Mouse (Mus musculus) intestine, postnatal 0 days (tissue): ENCODE results near the gene Gpr157. TPM values are rescaled to one million over a fixed set of nuclear protein-coding genes. Genes with fewer than 3 reads are reported as not detected.
A peak's percentile ranks its signal among the peaks of the same experiment; 100 is the strongest.

Experiments used
- ATAC-seq: fragments of 200-750 bp; cut with Nextera tagmentation; 2 replicates; pipeline ENCODE4 v1.8.0; 2017; ENCODE audit warnings: mild to moderate bottlenecking, moderate TSS enrichment, moderate library complexity
- H3K27ac ChIP-seq: fragments of 300-500 bp; sonication (generic); 2 replicates; pipeline ENCODE4 v1.5.1; 2014; ENCODE audit warnings: mild to moderate bottlenecking, low read depth, low read length, moderate library complexity
- H3K27me3 ChIP-seq: fragments of 300-500 bp; sonication (generic); replicated peaks from 2 replicates; pipeline ENCODE4 v1.6.1; 2014; ENCODE audit warnings: low read length, mixed read lengths; ENCODE audit not compliant: control insufficient read depth, insufficient read depth
- H3K36me3 ChIP-seq: fragments of 300-500 bp; sonication (generic); 2 replicates; pipeline ENCODE4 v1.6.1; 2014; ENCODE audit warnings: mild to moderate bottlenecking, moderate library complexity; ENCODE audit not compliant: control insufficient read depth, insufficient read depth
- H3K4me1 ChIP-seq: fragments of 300-500 bp; sonication (generic); replicated peaks from 2 replicates; pipeline ENCODE4 v1.6.1; 2014; ENCODE audit warnings: antibody characterized with exemption, low read length, mixed read lengths; ENCODE audit not compliant: control insufficient read depth, insufficient read depth
- H3K4me2 ChIP-seq: fragments of 300-500 bp; sonication (generic); replicated peaks from 2 replicates; pipeline ENCODE4 v1.6.1; 2014; ENCODE audit warnings: low read depth, mild to moderate bottlenecking, moderate library complexity
- H3K4me3 ChIP-seq: fragments of 300-500 bp; sonication (generic); 2 replicates; pipeline ENCODE4 v1.5.1; 2014; ENCODE audit warnings: low read depth, low read length
- H3K9ac ChIP-seq: fragments of 300-500 bp; sonication (generic); 2 replicates; pipeline ENCODE4 v1.6.1; 2014; ENCODE audit warnings: mild to moderate bottlenecking, low read depth, low read length
- H3K9me3 ChIP-seq: fragments of 300-500 bp; sonication (generic); 2 replicates; pipeline ENCODE4 v1.6.1; 2016; ENCODE audit warnings: mixed run types; ENCODE audit not compliant: control insufficient read depth
- CTCF ChIP-seq: sonication (generic); IDR thresholded peaks from 2 replicates; pipeline ENCODE4 v1.5.1; 2016; ENCODE audit warnings: low read depth, mild to moderate bottlenecking, control low read depth, antibody characterized with exemption, moderate library complexity
- WGBS: fragments of 180-500 bp; shearing (Covaris S2); extraction: QIAGEN DNeasy Blood & Tissue Kit; methylation state at CpG from one replicate; pipeline ENCODE4 v1.1.7; 2014; 5-methylcytosine and 5-hydroxymethylcytosine counted together
- polyA plus RNA-seq: library from polyadenylated mRNA; unstranded; fragments of >200 nt; fragmentation: Nextera tagmentation; extraction: Ambion mirVana; gene quantifications from 2 replicates; pipeline ENCODE4 v1.2.1, GENCODE M21; 2015

Gpr157 gene
- polyA plus RNA-seq, 1 experiment from 2014 or later: 2.5 TPM

GRCm38 (mm10) chr4:150121430-150121829, 34.3 kb downstream of the Gpr157 start:
- TF ChIP-seq CTCF: no peak
- WGBS: 68% methylated on average over 8 of the region's 8 CpGs
- H3K4me3 ChIP-seq: no peak overlapping the region
- H3K9me3 ChIP-seq: no peaks in the 10 kb centered on the region
- peak overlapping the region; percentile 59; the same call in 1 of the 2 replicates for H3K4me2 ChIP-seq
- H3K4me1 ChIP-seq: no peaks in the 10 kb centered on the region
- H3K27me3 ChIP-seq: no peaks in the 10 kb centered on the region
- H3K27ac ChIP-seq: no peak overlapping the region
- no peak overlapping the region for H3K9ac ChIP-seq
- ATAC-seq: no peak
- H3K36me3 ChIP-seq: no peaks in the 10 kb centered on the region

- TF ChIP-seq CTCF: no peak
- H3K27ac ChIP-seq: no peak overlapping the region
- 46% methylated on average over 3 of the region's 3 CpGs for WGBS
- no peaks in the 10 kb centered on the region for H3K4me1 ChIP-seq
- no peaks in the 10 kb centered on the region for H3K9me3 ChIP-seq
- no peak for ATAC-seq
- no peaks in the 10 kb centered on the region for H3K36me3 ChIP-seq
- no peak overlapping the region for H3K9ac ChIP-seq
- H3K27me3 ChIP-seq: no peaks in the 10 kb centered on the region
- no peak overlapping the region for H3K4me3 ChIP-seq
- no peak overlapping the region for H3K4me2 ChIP-seq
Observed at GRCm38 (mm10) chr4:150122476-150122875, 35.3 kb downstream of the Gpr157 start.

- H3K36me3 ChIP-seq: no peaks in the 10 kb centered on the region
- H3K9ac ChIP-seq: no peak overlapping the region
- H3K9me3 ChIP-seq: no peaks in the 10 kb centered on the region
- no peak; the same call in 1 of the 2 replicates for TF ChIP-seq CTCF
- no peak overlapping the region for H3K4me2 ChIP-seq
- H3K4me3 ChIP-seq: no peak overlapping the region
- no peaks in the 10 kb centered on the region for H3K27me3 ChIP-seq
- 82% methylated on average over 5 of the region's 5 CpGs for WGBS
- no peak for ATAC-seq
- H3K4me1 ChIP-seq: no peaks in the 10 kb centered on the region
- no peak overlapping the region for H3K27ac ChIP-seq
Observed at GRCm38 (mm10) chr4:150126373-150126772, 39.2 kb downstream of the Gpr157 start.

- ATAC-seq: no peak
- H3K27me3 ChIP-seq: no peaks in the 10 kb centered on the region
- no peaks in the 10 kb centered on the region for H3K4me1 ChIP-seq
- H3K9ac ChIP-seq: no peak overlapping the region
- TF ChIP-seq CTCF: no peak
- WGBS: 69% methylated on average over 7 of the region's 7 CpGs
- H3K4me2 ChIP-seq: no peak overlapping the region
- no peak overlapping the region for H3K27ac ChIP-seq
- no peak overlapping the region for H3K4me3 ChIP-seq
- no peaks in the 10 kb centered on the region for H3K9me3 ChIP-seq
- no peaks in the 10 kb centered on the region for H3K36me3 ChIP-seq
Observed at GRCm38 (mm10) chr4:150127894-150128293, 40.7 kb downstream of the Gpr157 start.

GRCm38 (mm10) chr4:150128571-150128970, 41.4 kb downstream of the Gpr157 start:
- H3K9me3 ChIP-seq: no peaks in the 10 kb centered on the region
- H3K27ac ChIP-seq: no peak overlapping the region
- 75% methylated on average over 8 of the region's 8 CpGs for WGBS
- no peak for ATAC-seq
- no peaks in the 10 kb centered on the region for H3K36me3 ChIP-seq
- H3K4me1 ChIP-seq: no peaks in the 10 kb centered on the region
- no peaks in the 10 kb centered on the region for H3K27me3 ChIP-seq
- no peak overlapping the region for H3K4me3 ChIP-seq
- TF ChIP-seq CTCF: no peak
- no peak overlapping the region for H3K9ac ChIP-seq
- H3K4me2 ChIP-seq: no peak overlapping the region

GRCm38 (mm10) chr4:150130661-150131060, 43.5 kb downstream of the Gpr157 start:
- H3K4me2 ChIP-seq: no peak overlapping the region
- ATAC-seq: no peak
- no peak overlapping the region for H3K9ac ChIP-seq
- no peak for TF ChIP-seq CTCF
- no peak overlapping the region; the same call in 1 of the 2 replicates for H3K27ac ChIP-seq
- no peaks in the 10 kb centered on the region for H3K9me3 ChIP-seq
- H3K27me3 ChIP-seq: no peaks in the 10 kb centered on the region
- H3K4me3 ChIP-seq: no peak overlapping the region
- H3K36me3 ChIP-seq: no peaks in the 10 kb centered on the region
- 28% methylated on average over 2 of the region's 2 CpGs for WGBS
- H3K4me1 ChIP-seq: no peaks in the 10 kb centered on the region
